Mouse (Mus musculus) adrenal gland, adult 2 months (tissue): ENCODE measurements around the gene Dhx33. TPM values are rescaled to one million over a fixed set of nuclear protein-coding genes. Genes with fewer than 3 reads are reported as not detected.

ENCODE experiments used
- DNase-seq: peaks from one replicate; pipeline ENCODE4 v3.0.0; 2021
- polyA plus RNA-seq: library from polyadenylated mRNA; depleted of rRNA; stranded (reverse); fragments of >200 nt; gene quantifications from 2 replicates; pipeline ENCODE4 v1.2.3, GENCODE M21; 2012
- total RNA-seq, 2 experiments: library from RNA; stranded (reverse); gene quantifications; 2 replicates each; pipeline ENCODE4 v1.2.3; 2021

Gene Dhx33
- total and polyA plus RNA-seq, 3 experiments, result 20.4 to 46.2 (median 35.6) TPM

DNA sequence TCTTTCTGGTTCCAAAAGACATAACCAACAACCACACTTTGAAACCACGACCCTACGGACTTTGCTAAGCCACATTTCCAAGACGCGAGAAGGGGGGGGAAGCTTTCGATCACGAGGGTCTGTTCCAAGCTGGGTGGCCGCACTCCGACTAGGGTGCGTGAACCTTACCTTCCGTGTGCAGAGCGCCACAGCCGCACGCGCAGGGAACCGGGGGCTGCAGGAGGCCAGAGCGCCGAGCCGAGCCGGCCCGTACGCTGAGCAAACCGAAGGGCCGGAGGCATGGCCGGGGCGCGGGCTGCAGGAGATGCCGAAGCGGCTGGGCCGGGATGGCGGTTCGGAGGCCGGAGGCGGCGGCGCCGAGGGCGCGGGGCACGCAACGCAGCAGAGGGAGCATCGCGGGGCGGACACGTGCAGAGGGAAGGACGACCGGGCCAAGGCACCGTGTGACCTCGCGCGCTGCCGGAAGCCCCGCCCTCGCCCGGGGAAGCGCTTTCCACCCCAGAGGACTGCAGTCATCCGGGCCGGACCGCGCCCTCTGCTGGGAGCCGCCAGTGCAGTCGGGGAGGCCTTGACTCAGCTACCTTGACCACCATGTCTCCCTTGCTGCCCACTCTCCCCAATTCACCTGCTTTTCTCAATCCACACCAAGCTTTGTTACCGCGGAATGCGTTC is 21.5 kb downstream of the Dhx33 start, which contains the start of gene C1qbp:
TSS of gene C1qbp (minus strand) at position 470 of the 672 bp plus-strand sequence.
- peak; percentile 96 for DNase-seq

DNA sequence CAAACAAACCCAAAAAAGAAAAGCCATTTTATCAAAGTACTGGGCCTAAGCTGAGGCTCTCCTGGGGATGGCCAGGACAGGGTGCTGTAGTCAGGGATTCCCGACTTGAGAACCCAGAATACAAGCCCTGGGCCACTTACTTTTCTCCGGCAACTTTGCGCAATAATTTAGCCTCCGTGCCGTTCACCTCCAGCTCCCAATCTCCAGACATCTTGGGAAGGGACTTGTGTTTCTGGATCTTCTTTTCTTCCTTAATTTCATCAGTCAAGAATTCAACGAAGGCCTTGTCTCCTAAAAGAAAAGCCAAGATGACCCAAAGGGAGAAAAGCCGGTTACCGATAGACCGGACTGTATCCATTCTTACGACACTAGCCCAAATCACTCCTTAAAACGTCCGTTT is 22.2 kb downstream of the Dhx33 start:
- DNase-seq, result no peak

- no peak for DNase-seq
These were observed 23.3 kb downstream of the Dhx33 start for GRCm38 (mm10) chr11:70980751-70981510.

DNA sequence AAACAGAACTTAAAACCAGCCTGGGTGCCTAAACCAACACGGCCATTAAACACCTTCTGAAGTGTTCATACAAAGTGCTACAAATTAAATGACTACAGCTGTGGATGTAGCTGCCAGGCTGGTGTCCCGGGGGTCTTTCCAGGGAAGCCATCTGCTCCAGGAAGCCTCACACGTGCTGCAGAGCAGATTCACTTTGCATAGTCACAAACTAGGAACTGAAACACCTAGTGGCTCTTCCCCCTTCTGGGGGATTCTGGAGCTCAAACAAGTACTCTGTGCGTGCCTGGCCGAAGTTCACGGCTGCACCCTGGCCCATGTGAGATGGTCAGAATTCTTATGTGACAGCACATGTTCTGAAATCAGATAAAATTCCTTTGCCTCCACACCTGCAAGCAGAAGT is 24.0 kb downstream of the Dhx33 start:
- DNase-seq, result no peak

GRCm38 (mm10) chr11:70977293-70977692 is 26.9 kb downstream of the Dhx33 start:
- no peak for DNase-seq

DNA sequence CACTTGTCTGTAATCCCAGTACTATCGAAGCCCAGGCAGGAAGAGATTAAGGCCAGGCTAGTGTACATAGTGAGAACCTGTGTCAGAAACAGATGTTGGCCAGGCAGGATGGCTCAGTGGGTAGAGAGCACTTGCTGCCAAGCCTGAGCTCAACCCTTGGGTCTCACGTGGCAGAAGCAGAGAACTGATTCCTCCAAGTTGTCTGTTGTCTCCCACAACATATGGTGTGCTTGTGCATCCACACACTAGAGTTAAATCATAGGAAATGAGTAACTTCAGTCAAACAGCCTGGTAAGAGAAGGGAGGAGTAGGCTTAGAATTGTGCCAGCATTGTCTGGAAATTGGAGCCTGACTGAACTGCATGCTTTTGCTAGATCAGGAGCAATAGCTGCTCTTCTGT is 29.0 kb downstream of the Dhx33 start:
- no peak for DNase-seq

DNA sequence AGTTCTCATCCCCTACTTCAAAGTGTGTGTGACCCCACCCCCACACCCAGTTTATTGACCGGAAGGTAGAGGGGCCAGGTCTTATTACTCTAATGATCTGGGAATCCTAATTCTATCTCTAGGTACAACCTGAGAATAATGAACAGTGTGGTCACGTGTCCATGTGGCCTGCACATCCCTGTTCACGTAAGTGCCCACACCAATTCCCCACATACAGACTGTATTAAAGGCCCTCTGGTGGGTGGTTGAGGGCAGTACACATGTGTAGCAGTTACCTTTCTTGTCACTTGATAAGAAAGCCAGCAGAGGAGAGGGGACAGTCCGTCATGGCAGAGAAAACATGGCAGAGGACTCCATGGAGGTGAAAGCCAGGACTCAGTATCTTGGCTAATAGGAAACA is 30.3 kb downstream of the Dhx33 start:
- no peak for DNase-seq

GRCm38 (mm10) chr11:70972586-70972985 is 31.7 kb downstream of the Dhx33 start:
- DNase-seq, result no peak

DNA sequence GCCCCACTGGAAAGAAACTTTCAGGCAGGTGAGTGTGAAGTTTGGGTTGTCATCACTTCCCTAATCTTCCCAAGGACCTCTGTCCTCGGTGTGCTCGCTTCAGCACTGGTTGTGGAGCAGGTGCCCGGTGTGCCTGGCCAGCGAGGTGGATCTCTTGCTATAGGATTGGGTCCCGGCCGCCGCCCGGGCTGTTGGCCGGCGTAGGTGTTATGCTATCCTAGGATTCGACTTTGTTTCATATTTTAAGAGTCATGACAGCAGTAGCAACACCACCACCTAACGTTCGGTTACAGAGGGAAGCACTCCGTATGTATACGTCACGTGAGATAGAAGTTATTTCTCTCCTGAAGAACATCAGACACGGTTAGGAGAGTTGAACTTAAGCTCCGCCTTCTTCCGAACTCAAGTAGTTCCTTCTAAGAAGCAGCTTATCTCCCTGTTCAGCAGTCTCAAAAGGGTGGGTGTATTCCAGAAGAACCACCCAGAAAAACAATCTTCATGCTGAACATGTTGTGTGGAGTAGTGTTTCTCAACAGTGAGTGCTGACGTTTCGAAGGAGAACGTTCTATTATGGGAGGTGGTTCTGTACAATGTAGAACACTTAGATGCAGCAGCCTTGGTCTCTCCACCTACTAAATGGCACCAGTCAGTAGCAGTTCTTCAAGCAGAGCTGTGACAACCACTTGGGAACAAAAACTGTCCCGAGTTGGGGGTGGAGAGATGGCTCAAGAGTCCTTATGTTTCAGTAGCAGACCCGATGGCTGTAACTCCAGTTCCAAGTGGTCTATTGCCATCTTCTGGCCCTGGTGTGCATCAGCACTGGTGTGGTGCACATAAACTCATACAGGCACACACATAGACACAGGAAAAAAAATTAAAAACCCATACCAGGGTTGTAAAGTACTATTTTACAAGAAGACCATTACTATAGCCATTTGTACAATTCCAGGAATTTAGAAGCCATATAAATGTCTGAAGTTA is 33.4 kb downstream of the Dhx33 start:
- no peak for DNase-seq

GRCm38 (mm10) chr11:70969821-70970559 is 34.2 kb downstream of the Dhx33 start, which contains the start of the genes Nup88 and Rpain:
Gene Nup88 (minus strand): TSS chr11:70969973.
Gene Rpain (plus strand): TSS chr11:70970213.
- DNase-seq, result peak; percentile 95

DNA sequence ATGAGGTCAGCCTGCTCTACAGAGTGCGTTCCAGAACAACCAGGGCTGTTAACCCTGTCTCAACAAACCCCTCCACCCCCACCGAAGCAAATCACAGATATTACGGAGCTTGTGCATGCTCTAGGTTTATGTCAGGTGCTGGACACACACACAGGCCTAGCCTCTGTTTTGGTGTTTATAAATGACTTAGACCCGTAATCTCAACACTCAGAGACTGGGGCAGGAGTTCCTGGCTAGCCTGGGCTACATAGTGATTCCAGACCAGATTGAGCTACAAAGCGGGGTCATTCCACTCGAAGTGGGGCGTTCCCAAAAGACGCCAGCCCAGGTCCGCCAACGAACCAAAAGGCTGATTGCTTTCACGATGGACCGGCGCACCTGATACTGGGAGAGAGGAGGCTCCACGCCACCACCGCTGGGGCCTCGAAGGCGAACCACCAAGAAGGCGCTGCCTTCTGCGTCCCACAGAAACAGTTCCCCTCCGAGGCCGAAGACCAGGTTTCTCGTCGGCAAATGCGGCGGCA is 34.9 kb downstream of the Dhx33 start:
- DNase-seq, result peak; percentile 15

GRCm38 (mm10) chr11:70964222-70964907 is 39.9 kb downstream of the Dhx33 start:
- peak; percentile 25 for DNase-seq

- DNase-seq, result no peak
These were observed 43.3 kb downstream of the Dhx33 start for GRCm38 (mm10) chr11:70960786-70961554.

DNA sequence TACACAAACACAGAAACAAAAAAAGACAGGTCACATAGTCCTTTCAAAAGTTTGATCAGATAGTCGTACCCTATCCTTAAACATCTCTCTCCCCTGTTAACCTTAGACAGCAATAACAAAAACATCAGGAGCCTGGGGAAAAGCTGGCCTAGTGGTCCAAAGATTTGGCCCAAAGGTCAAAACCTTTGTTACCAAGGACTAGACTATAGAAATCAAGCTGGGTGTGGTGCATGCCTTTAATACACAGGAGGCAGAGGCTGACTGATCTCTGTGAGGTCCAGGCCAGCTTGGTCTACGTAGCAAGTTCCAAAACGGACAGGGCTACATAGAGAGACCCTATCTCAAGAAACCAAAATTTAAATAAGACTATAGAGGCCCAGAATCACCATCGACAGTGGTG is 49.5 kb downstream of the Dhx33 start:
- DNase-seq, result no peak

- peak; percentile 53 for DNase-seq
These were observed 59.1 kb downstream of the Dhx33 start for GRCm38 (mm10) chr11:70944935-70945817.

- no peak for DNase-seq
These were observed 60.6 kb downstream of the Dhx33 start for GRCm38 (mm10) chr11:70943651-70944050.

GRCm38 (mm10) chr11:70942596-70942995 is 61.6 kb downstream of the Dhx33 start:
- DNase-seq, result no peak

DNA sequence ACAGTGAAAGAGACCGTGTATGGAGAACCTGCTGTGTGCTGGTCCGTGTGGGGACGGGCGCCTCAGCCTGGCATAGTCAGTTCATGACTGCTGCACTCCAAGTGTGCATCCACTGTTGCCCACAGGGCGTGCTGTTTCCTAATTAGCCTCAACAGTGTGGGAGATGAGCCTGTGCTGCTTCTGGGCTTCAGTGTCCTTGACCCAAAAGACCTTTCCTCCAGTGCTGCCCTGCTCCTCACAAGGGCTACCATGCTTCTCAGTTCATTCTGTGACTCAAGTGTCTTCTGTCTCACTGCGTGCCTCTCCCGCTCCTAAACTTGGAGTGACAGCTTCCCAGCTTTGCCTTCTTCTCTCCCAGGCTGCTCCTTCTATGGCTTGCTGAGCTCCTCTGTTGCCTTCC is 68.9 kb downstream of the Dhx33 start:
- DNase-seq, result peak; percentile 40
